Comparison of ENCODE assay signal across 9 mouse cellular contexts in genomic region chr7:138827812-138828211, GRCm38 (mm10). TPM values are rescaled to one million over a fixed set of nuclear protein-coding genes. Genes with fewer than 3 reads are reported as not detected.
A peak's percentile ranks its signal among the peaks of the same experiment; 100 is the strongest.
DNase-seq lines count a peak whose midpoint lies in the region; ATAC-seq lines count a peak whose summit lies in the region.
"Had no signal": no experiment of that assay in that cellular context is flagged by ENCODE, and none has a peak within 500 bp of the region (broad histone marks: within the 10 kb centered on the region; RNA-seq: fewer than 3 reads in every experiment).

No protein-coding gene starts in this region.

- DNase-seq in liver (peak; percentile 65), R1 (ENCODE audit: low read depth, low spot score) (peak; percentile 64)
- DNase-seq in cerebellum, postnatal 4 days (ENCODE audit: low spot score in 2 of 2) = peak; percentile 57 to 79
- DNase-seq in heart, postnatal 36 days = peak; percentile 64 to 79
- peak; percentile 46 for DNase-seq in liver, embryonic 11.5 days (ENCODE audit: low spot score)
- DNase-seq in retina, embryonic 14.5 days (ENCODE audit: low spot score) = peak; percentile 82
- no peak for DNase-seq in yolk sac, embryonic 10.5 days (ENCODE audit: low spot score)

- no peaks in the 10 kb centered on the region for H3K4me1 ChIP-seq in liver, embryonic 12.5 days
- H3K4me1 ChIP-seq in liver, embryonic 11.5 days (replicated peaks; ENCODE audit: control insufficient read depth, insufficient read depth, low read length) = no peaks in the 10 kb centered on the region
- H3K4me1 ChIP-seq: heart, embryonic 15.5 days had no signal

- H3K9ac ChIP-seq in liver, embryonic 12.5 days = no peak overlapping the region
- no peak overlapping the region for H3K9ac ChIP-seq in liver, embryonic 11.5 days (ENCODE audit: low read depth, low read length)
- H3K9ac ChIP-seq: heart, embryonic 15.5 days had no signal

- H3K4me3 ChIP-seq in liver, embryonic 12.5 days = no peak overlapping the region
- H3K4me3 ChIP-seq in liver, embryonic 11.5 days (ENCODE audit: low read depth, low read length) = no peak overlapping the region
- H3K4me3 ChIP-seq: heart, embryonic 15.5 days had no signal

- no peak for ATAC-seq in liver, embryonic 12.5 days
- ATAC-seq in liver, embryonic 11.5 days (replicated peaks; ENCODE audit: low FRiP score) = no peak

- no peak overlapping the region for H3K27ac ChIP-seq in liver, embryonic 12.5 days
- no peak overlapping the region for H3K27ac ChIP-seq in liver, embryonic 11.5 days (ENCODE audit: low read depth, low read length)
- H3K27ac ChIP-seq: heart, embryonic 15.5 days had no signal

- no peaks in the 10 kb centered on the region for H3K9me3 ChIP-seq in liver, embryonic 12.5 days (replicated peaks)
- H3K9me3 ChIP-seq in liver, embryonic 11.5 days (ENCODE audit: control insufficient read depth, low read length) = no peaks in the 10 kb centered on the region
- H3K9me3 ChIP-seq: heart, embryonic 15.5 days had no signal

- H3K27me3 ChIP-seq in liver, embryonic 12.5 days (replicated peaks) = no peaks in the 10 kb centered on the region
- no peaks in the 10 kb centered on the region; the same call in 1 of the 2 replicates for H3K27me3 ChIP-seq in liver, embryonic 11.5 days (replicated peaks; ENCODE audit: control insufficient read depth, insufficient read depth, low read length)
- H3K27me3 ChIP-seq: heart, embryonic 15.5 days had no signal

- WGBS in liver, embryonic 12.5 days (ENCODE audit: insufficient replicate concordance) = 14% methylated on average over 11 of the region's 11 CpGs
- 15% methylated on average over 11 of the region's 11 CpGs for WGBS in liver, embryonic 11.5 days

- no peak overlapping the region for H3K4me2 ChIP-seq in liver, embryonic 12.5 days
- H3K4me2 ChIP-seq in liver, embryonic 11.5 days = no peak overlapping the region
- H3K4me2 ChIP-seq: heart, embryonic 15.5 days had no signal

- no peaks in the 10 kb centered on the region for H3K36me3 ChIP-seq in liver, embryonic 12.5 days
- H3K36me3 ChIP-seq in liver, embryonic 11.5 days (ENCODE audit: control insufficient read depth, insufficient read depth, low read length) = no peaks in the 10 kb centered on the region
- H3K36me3 ChIP-seq: heart, embryonic 15.5 days had no signal

- intact Hi-C loops in heart, postnatal 36 days (cut with DNase I) = loop anchor here (1.0 to 5.0 kb wide), 3 partner anchors 94 to 1350 kb away; no protein-coding TSS in a partner anchor

RNA-seq across cellular contexts. Expression of gene Ppp2r2d, which starts 18.1 kb away (rescaled TPM):
- polyA plus RNA-seq in liver, embryonic 12.5 days (2016; fragmentation: Nextera tagmentation; extraction: Ambion mirVana) = 24.9 and 26.9 TPM in 2 replicates
- 10 to 100 TPM; 39.6 to 42.1 TPM for total RNA-seq in heart, postnatal 36 days (2021)
- polyA plus RNA-seq in liver, embryonic 11.5 days (2014; fragmentation: Nextera tagmentation; extraction: Ambion mirVana) = 40.9 and 42.0 TPM in 2 replicates

RNA-seq across cellular contexts. Expression of gene Mapk1ip1, which starts 18.3 kb away (rescaled TPM):
- 3.7 and 4.3 TPM in 2 replicates for polyA plus RNA-seq in liver, embryonic 12.5 days (2016; fragmentation: Nextera tagmentation; extraction: Ambion mirVana)
- total RNA-seq in heart, postnatal 36 days (2021) = 10 to 100 TPM; 19.9 to 24.7 TPM
- polyA plus RNA-seq in liver, embryonic 11.5 days (2014; fragmentation: Nextera tagmentation; extraction: Ambion mirVana) = 6.6 and 7.4 TPM in 2 replicates
